Mouse (Mus musculus) G1E (cell line): ENCODE results near the gene Dmwd. TPM values are rescaled to one million over a fixed set of nuclear protein-coding genes. Genes with fewer than 3 reads are reported as not detected.

Source experiments
- ATAC-seq: 2 replicates; pipeline ENCODE4 v1.8.0; 2016; ENCODE audit warnings: mild to moderate bottlenecking; ENCODE audit not compliant: insufficient number of reproducible peaks, poor library complexity, low FRiP score, severe bottlenecking; ENCODE audit errors: extremely low read depth
- DNase-seq: peaks from one replicate; pipeline ENCODE4 v3.0.0; 2012; ENCODE audit warnings: low spot score
- H3K27me3 ChIP-seq: 2 replicates; pipeline ENCODE4 v1.6.1; 2012; ENCODE audit warnings: mild to moderate bottlenecking, low read length, inconsistent platforms; ENCODE audit not compliant: insufficient read depth
- H3K36me3 ChIP-seq: replicated peaks from 2 replicates; pipeline ENCODE3; 2012; ENCODE audit warnings: mild to moderate bottlenecking, inconsistent platforms
- H3K4me1 ChIP-seq: 2 replicates; pipeline ENCODE4 v1.6.1; 2012; ENCODE audit warnings: low read depth, low read length, inconsistent platforms, mixed read lengths; ENCODE audit not compliant: insufficient read depth
- H3K4me3 ChIP-seq: 2 replicates; pipeline ENCODE4 v1.5.1; 2012; ENCODE audit warnings: low read depth, mild to moderate bottlenecking, inconsistent platforms, low read length, moderate library complexity, mixed read lengths
- H3K9me3 ChIP-seq: replicated peaks from 2 replicates; pipeline ENCODE4 v1.6.1; 2012; ENCODE audit warnings: inconsistent platforms
- CTCF ChIP-seq: IDR thresholded peaks from 2 replicates; pipeline ENCODE4 v1.5.1; 2012; ENCODE audit warnings: low read depth, low read length, inconsistent platforms, mixed read lengths
- GATA1 ChIP-seq: IDR thresholded peaks from 2 replicates; pipeline ENCODE4 v1.6.1; 2012; ENCODE audit warnings: borderline replicate concordance, low read length, inconsistent platforms, mixed read lengths
- GATA2 ChIP-seq: IDR thresholded peaks from 2 replicates; pipeline ENCODE4 v1.6.1; 2012; ENCODE audit warnings: low read depth, low read length, inconsistent platforms, borderline replicate concordance
- POLR2AphosphoS5 ChIP-seq: IDR thresholded peaks from 2 replicates; pipeline ENCODE4 v1.6.1; 2012; ENCODE audit warnings: low read depth, low read length, inconsistent platforms; ENCODE audit not compliant: insufficient replicate concordance
- TAL1 ChIP-seq: conservative IDR thresholded peaks from 2 replicates; pipeline ENCODE4 v1.6.1; 2012; ENCODE audit warnings: low read depth, low read length, inconsistent platforms, mixed read lengths
- polyA plus RNA-seq: library from polyadenylated mRNA; stranded (reverse); fragments of >175 nt; gene quantifications from 2 replicates; pipeline ENCODE4 v1.2.3, GENCODE M21; 2012
- total RNA-seq, 2 experiments: library from RNA; stranded (forward) in 1 of 2; stranded (reverse) in 1 of 2; fragments of 200-1000 nt in 1 of 2; fragments of >200 nt in 1 of 2; fragmentation: Nextera tagmentation in 1 of 2; gene quantifications; 2 replicates each; pipeline ENCODE4 v1.2.3; 2014 to 2017

Gene Dmwd
- total and polyA plus RNA-seq, 3 experiments, result 22.4 to 141 (median 36.2) TPM

DNA sequence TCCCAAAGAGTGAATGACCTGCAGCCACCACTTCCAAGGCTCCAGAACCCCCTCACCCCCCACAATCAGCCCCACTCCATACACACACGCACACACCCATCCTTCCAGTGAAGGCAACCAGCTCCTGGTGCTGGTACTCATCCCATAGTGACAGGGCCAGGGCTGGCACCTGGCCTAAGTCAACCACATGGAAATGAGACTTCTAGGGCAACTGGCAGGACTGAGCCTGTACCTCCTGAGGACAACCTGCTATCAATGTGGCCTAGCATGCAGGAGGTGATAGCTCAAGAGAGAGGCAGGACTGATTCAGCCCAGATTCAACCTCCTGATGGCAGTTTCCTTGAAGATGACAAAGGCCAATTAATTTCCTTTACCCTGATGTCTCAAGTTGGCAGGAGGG, 24.3 kb downstream of the Dmwd start:
- H3K27me3 ChIP-seq, result peaks cover 70% of the 10 kb centered on the region
- H3K36me3 ChIP-seq, result peaks cover 18% of the 10 kb centered on the region
- TF ChIP-seq CTCF (no peak), TAL1 (no peak), GATA1 (no peak), GATA2 (no peak), POLR2AphosphoS5 (no peak)
- H3K9me3 ChIP-seq, result no peaks in the 10 kb centered on the region
- ATAC-seq (no peak), DNase-seq (no peak)
- no peak overlapping the region for H3K4me3 ChIP-seq
- peaks cover 23% of the 10 kb centered on the region for H3K4me1 ChIP-seq

GRCm38 (mm10) chr7:19103741-19104140, 27.7 kb downstream of the Dmwd start:
- ATAC-seq (no peak), DNase-seq (no peak)
- TF ChIP-seq CTCF (no peak), GATA1 (no peak), POLR2AphosphoS5 (no peak), GATA2 (no peak), TAL1 (no peak)
- no peaks in the 10 kb centered on the region for H3K36me3 ChIP-seq
- H3K9me3 ChIP-seq, result no peaks in the 10 kb centered on the region
- H3K27me3 ChIP-seq, result peaks cover 84% of the 10 kb centered on the region
- no peak overlapping the region for H3K4me3 ChIP-seq
- no peaks in the 10 kb centered on the region; the same call in 1 of the 2 replicates for H3K4me1 ChIP-seq

DNA sequence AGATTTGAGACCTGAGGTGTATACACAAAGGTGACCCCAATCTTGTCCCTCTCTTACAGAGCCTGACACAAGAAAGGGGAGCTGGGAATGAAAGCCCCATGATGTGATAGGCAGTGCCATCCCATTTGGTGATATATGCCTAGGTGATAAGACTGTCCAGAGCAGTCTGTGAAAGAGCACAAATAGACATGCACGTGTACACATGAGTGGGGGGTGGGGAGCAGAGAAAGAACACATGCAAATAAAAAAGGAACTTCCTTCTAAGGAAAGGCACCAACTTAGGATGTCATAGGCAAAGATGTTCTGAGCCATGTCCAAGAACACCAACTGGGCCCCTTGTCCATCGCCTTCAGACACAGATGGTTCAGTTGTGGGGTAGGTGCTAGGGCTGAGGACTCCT, 28.5 kb downstream of the Dmwd start:
- ATAC-seq (no peak), DNase-seq (no peak)
- no peaks in the 10 kb centered on the region for H3K36me3 ChIP-seq
- no peaks in the 10 kb centered on the region; the same call in 1 of the 2 replicates for H3K4me1 ChIP-seq
- peaks cover 85% of the 10 kb centered on the region for H3K27me3 ChIP-seq
- no peak overlapping the region for H3K4me3 ChIP-seq
- H3K9me3 ChIP-seq, result no peaks in the 10 kb centered on the region
- TF ChIP-seq TAL1, result no peak
- no peak for TF ChIP-seq POLR2AphosphoS5
- TF ChIP-seq GATA2, result no peak
- no peak for TF ChIP-seq GATA1
- no peak for TF ChIP-seq CTCF

- TF ChIP-seq GATA2 (no peak), POLR2AphosphoS5 (no peak), TAL1 (no peak)
- no peaks in the 10 kb centered on the region for H3K36me3 ChIP-seq
- H3K4me3 ChIP-seq, result no peak overlapping the region
- no peak for ATAC-seq
- no peak for DNase-seq
- H3K4me1 ChIP-seq, result no peaks in the 10 kb centered on the region; the same call in 1 of the 2 replicates
- no peaks in the 10 kb centered on the region for H3K9me3 ChIP-seq
- H3K27me3 ChIP-seq, result peaks cover 78% of the 10 kb centered on the region
Observed at GRCm38 (mm10) chr7:19107436-19107835, 31.4 kb downstream of the Dmwd start.

- Histone ChIP-seq H3K36me3 (no peaks in the 10 kb centered on the region), H3K4me1 (no peaks in the 10 kb centered on the region; the same call in 1 of the 2 replicates), H3K27me3 (peaks cover 65% of the 10 kb centered on the region), H3K9me3 (no peaks in the 10 kb centered on the region), H3K4me3 (no peak overlapping the region)
- TF ChIP-seq TAL1 (no peak), GATA1 (no peak), GATA2 (no peak), POLR2AphosphoS5 (no peak), CTCF (no peak)
- DNase-seq (no peak), ATAC-seq (no peak)
Observed at GRCm38 (mm10) chr7:19109565-19109964, 33.5 kb downstream of the Dmwd start.

GRCm38 (mm10) chr7:19118028-19118771, 42.2 kb downstream of the Dmwd start, which contains the start of gene Gm4969:
Gene Gm4969 (minus strand): TSS chr7:19118368.
- H3K27me3 ChIP-seq, result peaks cover under 1% of the 10 kb centered on the region
- peaks cover 7% of the 10 kb centered on the region for H3K9me3 ChIP-seq
- DNase-seq (no peak), ATAC-seq (no peak)
- peaks cover 24% of the 10 kb centered on the region for H3K4me1 ChIP-seq
- peak within 1 kb of the TSS; percentile 41; the same call in 1 of the 2 replicates for H3K4me3 ChIP-seq
- TF ChIP-seq GATA2 (no peak), POLR2AphosphoS5 (no peak), CTCF (no peak), GATA1 (no peak), TAL1 (no peak)
- H3K36me3 ChIP-seq, result peaks cover 9% of the 10 kb centered on the region
